Mouse (Mus musculus) ES-Bruce4 (cell line): ENCODE results near the gene Pkmyt1.

Experiments
- CTCF ChIP-seq: IDR thresholded peaks from one replicate; pipeline ENCODE4 v1.8.1; 2011; ENCODE audit warnings: low read depth, low read length
- POLR2A ChIP-seq: IDR thresholded peaks from one replicate; pipeline ENCODE4 v1.8.1; 2011; ENCODE audit warnings: low read length; ENCODE audit not compliant: insufficient read depth

- TF ChIP-seq POLR2A = no peak
- no peak for TF ChIP-seq CTCF
These were observed 30.3 kb upstream of the Pkmyt1 start for GRCm38 (mm10) chr17:23695801-23696200.
